Mouse (Mus musculus): ENCODE measurements around the gene Gpr182.

The Gpr182 gene

GRCm38 (mm10) chr10:127728437-127728836 is 23.1 kb downstream of the Gpr182 start:
- Histone ChIP-seq H3K36me3 (ENCODE audit: control insufficient read depth, insufficient read depth, low read length, poor library complexity, severe bottlenecking) (no peaks in the 10 kb centered on the region), H3K27me3 (ENCODE audit: control insufficient read depth, insufficient read depth, low read length, poor library complexity, severe bottlenecking) (no peaks in the 10 kb centered on the region)
- no peak for DNase-seq (ENCODE audit: low read depth, low spot score)

- Histone ChIP-seq H3K36me3 (ENCODE audit: control insufficient read depth, insufficient read depth, low read length, poor library complexity, severe bottlenecking) (no peaks in the 10 kb centered on the region), H3K27me3 (ENCODE audit: control insufficient read depth, insufficient read depth, low read length, poor library complexity, severe bottlenecking) (no peaks in the 10 kb centered on the region)
- DNase-seq (ENCODE audit: low read depth, low spot score) = no peak
These were observed 26.4 kb downstream of the Gpr182 start for GRCm38 (mm10) chr10:127725136-127725535.

- Histone ChIP-seq H3K36me3 (ENCODE audit: control insufficient read depth, insufficient read depth, low read length, poor library complexity, severe bottlenecking) (no peaks in the 10 kb centered on the region), H3K27me3 (ENCODE audit: control insufficient read depth, insufficient read depth, low read length, poor library complexity, severe bottlenecking) (no peaks in the 10 kb centered on the region)
- no peak for DNase-seq (ENCODE audit: low read depth, low spot score)
These were observed 27.4 kb downstream of the Gpr182 start, which contains the start of gene Tac2 for GRCm38 (mm10) chr10:127724178-127724577. Gene Tac2 (plus strand): TSS chr10:127724478.

GRCm38 (mm10) chr10:127721671-127722418 is 29.7 kb downstream of the Gpr182 start:
- Histone ChIP-seq H3K27me3 (ENCODE audit: control insufficient read depth, insufficient read depth, low read length, poor library complexity, severe bottlenecking) (no peaks in the 10 kb centered on the region), H3K36me3 (ENCODE audit: control insufficient read depth, insufficient read depth, low read length, poor library complexity, severe bottlenecking) (no peaks in the 10 kb centered on the region)
- DNase-seq (ENCODE audit: low read depth, low spot score) = no peak

GRCm38 (mm10) chr10:127712736-127713135 is 38.8 kb downstream of the Gpr182 start:
- no peaks in the 10 kb centered on the region for H3K27me3 ChIP-seq (ENCODE audit: control insufficient read depth, insufficient read depth, low read length, poor library complexity, severe bottlenecking)
- DNase-seq (ENCODE audit: low read depth, low spot score) = no peak
- H3K36me3 ChIP-seq (ENCODE audit: control insufficient read depth, insufficient read depth, low read length, poor library complexity, severe bottlenecking) = no peaks in the 10 kb centered on the region

GRCm38 (mm10) chr10:127710331-127710730 is 41.2 kb downstream of the Gpr182 start:
- DNase-seq (ENCODE audit: low read depth, low spot score) = no peak
- no peaks in the 10 kb centered on the region for H3K36me3 ChIP-seq (ENCODE audit: control insufficient read depth, insufficient read depth, low read length, poor library complexity, severe bottlenecking)
- no peaks in the 10 kb centered on the region for H3K27me3 ChIP-seq (ENCODE audit: control insufficient read depth, insufficient read depth, low read length, poor library complexity, severe bottlenecking)

GRCm38 (mm10) chr10:127708850-127709370 is 42.6 kb downstream of the Gpr182 start:
- H3K36me3 ChIP-seq (ENCODE audit: control insufficient read depth, insufficient read depth, low read length, poor library complexity, severe bottlenecking) = no peaks in the 10 kb centered on the region

GRCm38 (mm10) chr10:127707721-127708120 is 43.8 kb downstream of the Gpr182 start:
- Histone ChIP-seq H3K36me3 (ENCODE audit: control insufficient read depth, insufficient read depth, low read length, poor library complexity, severe bottlenecking) (no peaks in the 10 kb centered on the region), H3K27me3 (ENCODE audit: control insufficient read depth, insufficient read depth, low read length, poor library complexity, severe bottlenecking) (no peaks in the 10 kb centered on the region)
- no peak for DNase-seq (ENCODE audit: low read depth, low spot score)

More at GRCm38 (mm10) chr10:127708850-127709370, 42.6 kb downstream of the Gpr182 start:
- no peaks in the 10 kb centered on the region for H3K27me3 ChIP-seq (ENCODE audit: control insufficient read depth, insufficient read depth, low read length, poor library complexity, severe bottlenecking)
- no peak for DNase-seq (ENCODE audit: low read depth, low spot score)

- DNase-seq (ENCODE audit: low read depth, low spot score) = no peak
- Histone ChIP-seq H3K36me3 (ENCODE audit: control insufficient read depth, insufficient read depth, low read length, poor library complexity, severe bottlenecking) (no peaks in the 10 kb centered on the region), H3K27me3 (ENCODE audit: control insufficient read depth, insufficient read depth, low read length, poor library complexity, severe bottlenecking) (no peaks in the 10 kb centered on the region)
These were observed 45.7 kb downstream of the Gpr182 start for GRCm38 (mm10) chr10:127705783-127706182.

GRCm38 (mm10) chr10:127704766-127705220 is 46.7 kb downstream of the Gpr182 start, which contains the start of gene Myo1a:
Gene Myo1a (plus strand): TSS chr10:127705170.
- Histone ChIP-seq H3K36me3 (ENCODE audit: control insufficient read depth, insufficient read depth, low read length, poor library complexity, severe bottlenecking) (no peaks in the 10 kb centered on the region), H3K27me3 (ENCODE audit: control insufficient read depth, insufficient read depth, low read length, poor library complexity, severe bottlenecking) (no peaks in the 10 kb centered on the region)
- DNase-seq (ENCODE audit: low read depth, low spot score) = no peak

GRCm38 (mm10) chr10:127704293-127704692 is 47.2 kb downstream of the Gpr182 start:
- no peak for DNase-seq (ENCODE audit: low read depth, low spot score)
- no peaks in the 10 kb centered on the region for H3K36me3 ChIP-seq (ENCODE audit: control insufficient read depth, insufficient read depth, low read length, poor library complexity, severe bottlenecking)
- no peaks in the 10 kb centered on the region for H3K27me3 ChIP-seq (ENCODE audit: control insufficient read depth, insufficient read depth, low read length, poor library complexity, severe bottlenecking)

- no peak for DNase-seq (ENCODE audit: low read depth, low spot score)
- no peaks in the 10 kb centered on the region; the same call in 1 of the 2 replicates for H3K36me3 ChIP-seq (ENCODE audit: control insufficient read depth, insufficient read depth, low read length, poor library complexity, severe bottlenecking)
- H3K27me3 ChIP-seq (ENCODE audit: control insufficient read depth, insufficient read depth, low read length, poor library complexity, severe bottlenecking) = no peaks in the 10 kb centered on the region
These were observed 48.2 kb downstream of the Gpr182 start for GRCm38 (mm10) chr10:127703299-127703698.

GRCm38 (mm10) chr10:127698966-127699365 is 52.6 kb downstream of the Gpr182 start:
- Histone ChIP-seq H3K27me3 (ENCODE audit: control insufficient read depth, insufficient read depth, low read length, poor library complexity, severe bottlenecking) (no peaks in the 10 kb centered on the region), H3K36me3 (ENCODE audit: control insufficient read depth, insufficient read depth, low read length, poor library complexity, severe bottlenecking) (peaks cover 4% of the 10 kb centered on the region)
- DNase-seq (ENCODE audit: low read depth, low spot score) = no peak

Measured in splenic B cell, adult 2 months (primary cell).